Mouse (Mus musculus): ENCODE measurements around the gene Tnfrsf13c. TPM values are rescaled to one million over a fixed set of nuclear protein-coding genes. Genes with fewer than 3 reads are reported as not detected.
"Not testable (repeated sequence)": the region's sequence is repeated elsewhere in the genome, so short reads cannot be mapped to it uniquely, and the experiment has no call there.

The Tnfrsf13c gene
- under 1 TPM; 0.41 TPM for total RNA-seq (2021)

DNA sequence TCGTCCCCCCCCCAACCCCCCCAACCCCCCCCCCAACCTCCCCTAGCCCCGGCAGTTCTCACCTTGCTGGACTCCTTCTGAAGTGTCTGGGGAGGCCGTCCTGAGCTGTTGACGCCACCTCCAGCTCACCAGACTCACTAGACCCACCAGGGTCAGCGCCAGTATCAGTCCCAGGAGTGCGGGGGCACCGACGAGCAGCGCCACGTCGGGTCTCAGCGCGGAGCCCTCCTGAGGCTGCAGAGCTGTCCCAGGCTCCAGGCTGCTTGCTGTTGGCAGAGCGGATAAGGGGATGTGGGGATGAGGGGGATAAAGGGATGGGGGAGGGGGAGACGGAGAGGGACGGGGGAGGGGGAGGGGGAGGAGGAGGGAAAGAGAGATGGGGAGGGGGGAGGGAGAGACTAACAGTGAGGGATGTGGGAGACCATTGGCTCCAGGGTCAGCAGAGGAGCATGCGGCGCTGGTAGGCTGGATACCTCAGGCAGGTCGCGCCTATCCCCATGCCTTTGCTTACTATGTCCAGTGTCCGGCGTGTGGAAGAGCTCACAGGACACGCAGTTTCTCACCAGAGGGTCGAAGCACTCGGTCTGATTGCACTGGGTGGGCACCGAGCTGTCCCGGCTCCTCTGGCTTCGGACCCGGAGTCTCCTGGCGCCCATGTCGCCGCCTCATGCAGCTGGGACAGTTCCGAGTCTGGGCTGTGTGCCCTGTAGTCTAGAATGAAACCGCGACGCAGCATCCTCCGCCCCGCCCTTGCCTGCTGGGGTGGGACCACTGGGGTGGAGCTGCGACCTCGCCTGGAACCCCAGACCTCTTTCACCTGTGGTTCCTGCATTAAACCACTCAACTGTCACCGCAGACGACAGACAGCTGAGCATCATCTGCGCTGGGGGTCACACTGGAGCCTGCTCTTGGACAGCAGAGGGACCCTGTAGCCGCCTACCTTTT lies at the start of gene Tnfrsf13c:
TSS of gene Tnfrsf13c (minus strand) at position 713 of the 945 bp plus-strand sequence.
- intact Hi-C loops (cut with DNase I), result no loop called here
- no peak for DNase-seq (ENCODE audit: low spot score in 2 of 2)

DNA sequence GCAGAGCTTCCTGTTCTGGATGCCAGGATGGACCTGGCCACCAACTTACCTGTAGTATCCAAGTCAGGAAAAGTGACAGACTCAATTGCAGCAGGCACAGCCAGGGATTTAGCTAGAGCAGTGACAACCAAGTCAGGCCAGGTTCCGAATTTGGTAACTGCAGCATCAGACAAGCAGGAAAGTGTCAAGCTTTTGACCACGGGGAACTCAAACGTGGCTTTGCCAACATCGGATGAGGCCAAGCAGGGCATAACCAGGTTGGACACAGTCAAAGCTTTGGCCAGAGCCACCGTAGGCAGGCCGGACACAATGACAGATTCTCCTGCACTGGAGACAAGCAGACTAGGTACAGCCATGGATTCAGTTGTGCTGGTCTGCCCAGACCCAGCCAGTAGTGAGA lies 48.1 kb upstream of the Tnfrsf13c start:
- no peak for DNase-seq (ENCODE audit: low spot score in 2 of 2)
- intact Hi-C loops (cut with DNase I), result loop anchor here (10.0 kb wide), 1 partner anchor 1243 kb away; the partner anchor contains the start of gene Ttll1

DNA sequence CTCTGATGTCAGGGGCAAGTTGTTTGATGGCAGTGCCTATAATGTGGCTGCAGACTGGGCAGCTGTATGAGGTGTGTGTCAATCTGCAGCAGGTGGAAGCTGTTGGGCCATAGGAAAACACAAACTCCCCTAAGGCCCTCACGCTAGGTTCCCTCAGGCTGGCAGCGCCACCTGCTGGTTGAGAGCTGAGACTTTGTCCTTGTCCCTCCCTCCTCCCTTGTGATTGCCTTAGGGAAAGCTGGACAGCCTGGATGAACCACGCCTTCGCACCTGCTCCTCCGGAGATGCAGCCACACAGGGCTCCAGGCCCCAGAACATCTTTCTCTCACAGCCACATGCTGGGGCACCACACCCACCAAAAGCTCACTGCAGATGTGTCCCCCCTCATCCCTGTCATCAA lies 47.0 kb upstream of the Tnfrsf13c start:
- intact Hi-C loops (cut with DNase I), result loop anchor here (10.0 kb wide), 1 partner anchor 1244 kb away; the partner anchor contains the start of gene Ttll1
- peak; percentile 72 to 73 for DNase-seq (ENCODE audit: low spot score in 2 of 2)

DNA sequence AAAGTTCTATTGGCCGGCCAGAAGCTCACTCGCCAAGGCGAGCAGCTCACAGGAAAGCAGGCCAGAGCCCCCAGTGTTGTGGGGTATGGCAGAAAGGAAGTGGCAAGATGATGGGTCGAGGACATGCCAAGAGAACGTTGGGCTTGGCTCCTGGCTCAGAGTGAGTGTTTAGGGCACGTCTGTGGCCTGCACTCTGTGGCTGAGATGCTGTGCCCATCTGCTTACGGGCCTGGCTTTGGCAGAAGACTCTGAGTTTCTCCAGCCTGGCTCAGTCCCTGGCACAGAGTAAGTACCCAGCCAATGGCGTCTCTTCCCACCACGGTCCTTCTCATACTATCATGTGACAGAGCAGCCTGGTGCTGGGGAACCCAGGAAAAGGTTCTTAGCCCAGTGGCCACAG lies 44.6 kb upstream of the Tnfrsf13c start:
- intact Hi-C loops (cut with DNase I), result no loop called here
- DNase-seq (ENCODE audit: low spot score in 2 of 2), result no peak

DNA sequence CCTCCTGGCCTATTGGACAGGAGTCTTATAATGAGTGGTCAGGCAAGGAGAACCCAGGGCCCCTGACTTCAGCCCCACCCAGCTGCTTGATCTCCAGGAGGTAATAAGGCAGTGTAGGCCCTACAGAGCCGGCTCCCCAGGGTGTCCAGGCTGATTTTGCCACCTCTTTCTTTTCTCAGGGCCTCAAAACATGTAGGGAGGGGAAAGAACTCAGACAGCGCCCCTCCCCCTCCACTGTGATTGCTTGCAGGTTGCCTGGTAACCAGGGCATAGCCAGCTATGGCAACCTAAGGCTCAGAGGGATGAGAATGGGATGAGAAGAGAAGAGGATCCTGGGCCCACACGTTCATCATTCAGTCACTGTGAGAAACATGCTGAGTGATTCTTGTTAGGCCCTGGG lies 44.0 kb upstream of the Tnfrsf13c start:
- intact Hi-C loops (cut with DNase I), result no loop called here
- peak; percentile 46 to 51 for DNase-seq (ENCODE audit: low spot score in 2 of 2)

DNA sequence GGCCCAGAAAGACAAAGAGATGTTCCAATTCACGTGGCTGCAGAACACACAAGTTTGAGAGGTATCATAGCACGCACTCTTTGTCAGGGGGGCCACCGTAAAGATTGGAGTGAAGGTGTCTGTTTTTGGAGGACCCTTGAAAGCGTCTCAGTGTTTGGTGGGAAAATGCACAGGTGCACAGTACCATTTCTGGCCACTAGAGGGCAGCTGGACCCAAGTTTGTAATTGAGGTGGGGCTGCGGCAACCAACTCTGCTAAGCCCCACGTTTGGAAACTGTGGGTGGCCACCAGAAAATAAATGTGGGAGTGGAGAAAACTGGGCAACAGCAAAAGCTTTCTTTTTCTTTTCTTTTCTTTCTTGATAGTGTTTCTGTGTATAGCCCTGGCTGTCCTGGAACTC lies 42.2 kb upstream of the Tnfrsf13c start:
- DNase-seq (ENCODE audit: low spot score in 2 of 2), result peak; percentile 74 to 78
- intact Hi-C loops (cut with DNase I), result loop anchor here (1.0 kb wide), 1 partner anchor 151 kb away; no protein-coding TSS in a partner anchor

DNA sequence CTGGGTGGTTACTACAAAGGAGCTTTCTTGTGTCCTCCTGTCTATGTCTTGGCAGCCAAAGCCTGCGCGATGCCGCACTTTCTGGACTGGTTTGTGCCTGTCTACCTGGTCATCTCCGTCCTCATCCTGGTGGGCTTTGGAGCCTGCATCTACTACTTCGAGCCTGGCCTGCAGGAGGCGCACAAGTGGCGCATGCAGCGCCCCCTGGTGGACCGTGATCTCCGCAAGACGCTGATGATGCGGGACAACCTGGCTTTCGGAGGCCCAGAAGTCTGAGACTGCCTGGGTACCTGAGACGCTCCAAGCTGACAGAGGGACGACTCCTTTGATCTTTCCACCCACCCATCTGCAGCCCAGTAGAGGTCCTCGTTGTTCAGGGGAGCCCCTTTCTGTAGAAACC lies 35.3 kb upstream of the Tnfrsf13c start:
- intact Hi-C loops (cut with DNase I), result no loop called here

DNA sequence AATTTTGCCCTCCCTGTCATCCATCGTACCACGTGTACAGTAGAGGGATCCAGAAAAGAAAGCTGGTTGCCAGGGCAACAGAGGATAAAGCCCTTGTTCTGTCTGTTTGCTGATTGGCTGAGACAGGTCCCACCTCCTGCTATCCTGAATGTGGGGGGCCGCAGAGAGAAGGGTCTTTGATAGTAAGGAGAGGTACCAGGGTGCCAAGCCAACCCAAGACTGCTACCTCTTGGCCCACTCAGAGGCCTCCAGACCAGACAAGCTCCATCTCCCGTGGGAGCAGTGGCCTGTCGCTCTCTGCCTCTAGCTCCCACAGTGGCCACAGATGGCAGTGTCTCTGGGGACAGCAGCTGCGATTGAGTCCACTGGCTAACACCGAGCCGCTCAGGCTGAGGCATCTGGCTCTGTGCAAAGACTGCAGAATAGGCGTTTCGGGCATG lies 31.8 kb upstream of the Tnfrsf13c start:
- peak; percentile 91 to 97 for DNase-seq (ENCODE audit: low spot score in 2 of 2)
- intact Hi-C loops (cut with DNase I), result no loop called here

More for the DNA sequence above, 35.3 kb upstream of the Tnfrsf13c start:
- DNase-seq (ENCODE audit: low spot score in 2 of 2), result peak; percentile 77 to 80

DNA sequence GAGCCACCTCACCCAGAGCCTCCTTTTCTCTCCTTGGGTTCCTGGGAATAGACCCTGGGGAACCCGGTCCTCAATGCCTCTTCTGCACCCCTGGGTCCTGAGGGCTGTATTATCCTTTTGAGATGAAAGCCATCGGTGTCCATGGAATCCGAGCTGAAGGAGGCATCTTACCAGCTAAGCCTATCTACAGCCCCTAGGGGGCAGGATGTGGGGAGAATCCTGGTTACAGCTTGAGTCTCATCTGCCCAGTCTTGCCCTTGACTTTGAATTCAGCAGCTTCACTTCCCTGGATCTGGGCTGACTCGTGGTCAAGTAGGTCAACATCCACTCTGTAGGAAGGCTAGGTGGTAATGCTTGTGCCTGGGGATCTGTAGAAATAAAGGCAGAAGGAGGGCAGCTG lies 31.1 kb upstream of the Tnfrsf13c start:
- peak in 1 of 2 experiments; percentile 68 for DNase-seq (ENCODE audit: low spot score in 2 of 2)
- intact Hi-C loops (cut with DNase I), result no loop called here

DNA sequence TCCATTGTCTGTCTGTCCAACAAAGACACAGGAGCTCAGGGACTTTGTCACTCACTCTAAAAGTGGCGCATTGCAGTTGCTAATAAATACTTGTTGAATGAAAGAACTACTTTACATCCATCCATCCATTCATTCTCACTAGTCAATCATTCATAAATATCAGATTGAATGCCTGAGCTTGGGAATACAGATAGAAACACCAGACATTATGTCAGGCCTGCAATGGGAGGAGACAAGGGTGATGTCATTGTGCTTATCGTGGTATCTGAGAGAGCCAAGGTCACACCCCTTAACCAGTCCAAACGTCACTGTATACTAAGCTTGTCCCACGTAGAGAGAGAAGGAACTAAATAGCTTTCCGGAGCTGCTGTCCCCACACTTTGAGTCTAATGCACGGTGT lies 27.9 kb upstream of the Tnfrsf13c start, which contains the start of gene 1500009C09Rik:
TSS of gene 1500009C09Rik (plus strand) at position 301 of the 400 bp plus-strand sequence.
- no peak for DNase-seq (ENCODE audit: low spot score in 2 of 2)
- intact Hi-C loops (cut with DNase I), result no loop called here

DNA sequence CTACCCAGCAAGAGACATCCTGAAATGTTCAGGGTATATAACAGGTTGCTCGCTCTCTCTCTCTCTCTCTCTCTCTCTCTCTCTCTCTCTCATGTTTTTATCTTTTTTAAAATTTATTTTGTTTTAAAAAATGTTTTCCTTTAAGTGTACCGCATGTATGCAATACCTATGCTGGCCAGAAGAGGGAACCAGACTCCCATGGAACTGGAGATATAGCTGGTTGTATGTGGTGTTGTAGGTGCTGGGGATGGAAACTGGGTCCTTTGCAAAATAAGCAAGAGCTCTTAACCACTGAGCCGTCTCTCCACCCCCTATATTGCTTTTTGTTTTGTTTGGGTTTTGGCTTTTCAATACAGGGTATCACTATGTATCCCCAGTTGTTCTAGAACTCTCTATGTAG lies 27.4 kb upstream of the Tnfrsf13c start:
- DNase-seq (ENCODE audit: low spot score in 2 of 2), result no peak
- intact Hi-C loops (cut with DNase I), result no loop called here

DNA sequence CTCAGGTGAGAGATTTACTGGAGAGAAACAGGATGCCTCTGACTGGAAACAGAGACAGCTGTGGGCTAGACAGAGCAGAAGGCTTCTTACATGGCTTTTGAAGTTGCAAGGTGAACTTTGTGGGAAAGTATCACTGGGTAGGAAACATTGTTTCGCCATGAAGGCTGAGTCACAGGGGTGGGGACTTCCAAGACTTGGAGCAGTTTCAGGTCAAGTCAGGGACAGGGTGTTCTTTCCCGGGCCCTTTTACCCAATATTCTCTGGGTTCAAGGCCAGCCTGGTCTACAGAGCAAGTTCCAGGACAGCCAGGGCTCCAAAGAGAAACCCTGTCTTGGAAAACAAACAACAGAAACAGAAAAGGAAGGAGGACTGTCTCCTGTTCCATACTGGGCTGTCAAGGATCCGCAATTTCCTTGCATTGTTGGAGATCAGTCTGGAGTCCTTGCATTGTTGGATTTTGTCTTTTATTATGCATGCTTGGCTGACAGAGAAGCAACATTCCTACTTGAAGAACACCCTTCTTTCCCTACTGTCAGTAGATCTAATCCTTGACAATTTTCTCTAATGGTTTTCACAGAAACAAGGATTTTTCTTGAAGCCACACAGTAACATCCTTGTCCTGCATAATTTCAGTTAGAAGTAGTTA lies 23.1 kb upstream of the Tnfrsf13c start:
- DNase-seq (ENCODE audit: low spot score in 2 of 2), result no peak
- intact Hi-C loops (cut with DNase I), result no loop called here

DNA sequence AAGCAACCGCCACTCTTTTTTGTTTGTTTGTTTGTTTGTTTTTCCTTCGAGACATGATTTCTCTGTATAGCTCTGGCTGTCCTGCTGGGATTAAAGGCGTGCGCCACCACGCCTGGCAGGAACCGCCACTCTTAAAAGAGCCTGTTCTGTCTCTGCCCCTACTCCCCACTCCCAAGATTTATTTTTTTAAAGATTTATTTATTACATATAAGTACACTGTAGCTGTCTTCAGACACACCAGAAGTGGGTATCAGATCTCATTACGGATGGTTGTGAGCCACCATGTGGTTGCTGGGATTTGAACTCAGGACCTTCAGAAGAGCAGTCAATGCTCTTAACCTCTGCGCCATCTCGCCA lies 20.6 kb upstream of the Tnfrsf13c start:
- DNase-seq (ENCODE audit: low spot score in 2 of 2); intact Hi-C loops (cut with DNase I): not testable (repeated sequence)

DNA sequence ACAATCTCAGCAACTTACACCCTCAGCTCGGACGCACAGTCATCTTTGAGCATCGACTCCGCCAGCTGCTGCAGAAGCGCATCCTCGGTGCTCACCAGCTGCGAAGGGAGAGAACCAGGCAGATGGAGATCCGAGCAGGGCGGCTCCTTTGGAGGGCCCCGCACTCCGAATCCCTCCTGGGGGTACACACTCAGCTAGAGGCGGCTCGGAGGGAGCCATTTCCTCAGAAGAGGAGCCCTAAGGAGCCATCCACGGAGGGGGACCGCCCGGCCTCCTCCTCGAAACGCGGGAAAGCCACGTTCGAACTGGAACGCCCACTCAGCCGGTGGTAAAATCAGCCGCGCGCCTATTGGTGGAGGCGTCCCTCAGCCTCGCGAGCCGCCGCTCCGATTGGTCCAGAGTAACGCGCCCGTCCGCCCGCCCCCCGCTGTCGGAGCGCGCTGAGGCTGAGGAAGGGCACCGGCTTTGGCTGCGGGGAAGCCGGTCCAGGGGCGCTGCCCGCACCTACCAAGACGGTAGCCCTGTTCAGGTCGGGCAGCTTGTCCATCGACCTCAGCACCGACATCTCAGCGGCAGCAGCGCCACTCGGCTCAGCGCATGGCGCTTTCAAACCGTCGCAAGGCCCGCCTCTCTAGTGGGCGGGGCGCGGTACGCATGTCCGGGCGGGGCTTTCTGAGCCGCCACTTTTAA lies 20.1 kb upstream of the Tnfrsf13c start, which contains the start of gene Cenpm:
TSS of gene Cenpm (minus strand) at position 634 of the 690 bp plus-strand sequence.
- DNase-seq (ENCODE audit: low spot score in 2 of 2), result peak; percentile 94
- intact Hi-C loops (cut with DNase I), result no loop called here

DNA sequence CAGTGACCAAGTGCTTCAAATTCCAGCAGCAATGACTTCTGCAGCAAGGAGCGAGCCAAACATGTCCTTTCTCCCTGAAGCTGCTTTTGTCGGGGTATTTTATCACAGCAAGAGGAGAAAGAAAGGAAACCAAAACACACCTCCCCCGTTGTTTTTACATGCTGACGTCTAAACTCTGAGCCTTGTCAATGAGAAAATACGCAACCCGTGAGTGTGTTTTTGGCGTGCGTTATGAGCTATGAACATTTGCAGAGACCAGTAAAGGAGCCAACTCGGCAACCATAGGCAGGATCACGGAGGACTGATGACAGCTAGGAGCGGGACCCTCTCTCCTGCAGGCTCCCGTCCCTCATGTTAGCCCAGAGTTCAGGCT lies 19.6 kb upstream of the Tnfrsf13c start:
- DNase-seq (ENCODE audit: low spot score in 2 of 2), result peak in 1 of 2 experiments; percentile 42
- intact Hi-C loops (cut with DNase I), result no loop called here

DNA sequence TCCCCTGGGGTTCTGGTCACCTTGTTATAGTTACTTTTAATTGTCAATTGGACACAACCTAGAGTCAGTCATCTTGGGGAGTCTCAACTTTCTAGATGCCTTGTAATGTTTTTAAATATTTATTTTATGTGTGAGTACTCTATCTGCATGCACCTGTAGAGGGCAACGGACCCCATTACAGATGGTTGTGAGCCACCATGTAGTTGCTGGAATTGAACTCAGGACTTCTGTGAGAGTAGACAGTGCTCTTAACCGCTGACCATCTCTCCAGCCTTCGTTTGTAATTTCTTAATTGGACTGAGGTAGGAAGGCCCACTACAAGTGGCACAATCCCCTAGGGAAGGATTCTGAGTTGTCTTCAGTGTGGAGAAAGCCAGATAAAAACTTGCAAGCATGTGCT lies 19.1 kb upstream of the Tnfrsf13c start:
- DNase-seq (ENCODE audit: low spot score in 2 of 2), result no peak
- intact Hi-C loops (cut with DNase I), result no loop called here

DNA sequence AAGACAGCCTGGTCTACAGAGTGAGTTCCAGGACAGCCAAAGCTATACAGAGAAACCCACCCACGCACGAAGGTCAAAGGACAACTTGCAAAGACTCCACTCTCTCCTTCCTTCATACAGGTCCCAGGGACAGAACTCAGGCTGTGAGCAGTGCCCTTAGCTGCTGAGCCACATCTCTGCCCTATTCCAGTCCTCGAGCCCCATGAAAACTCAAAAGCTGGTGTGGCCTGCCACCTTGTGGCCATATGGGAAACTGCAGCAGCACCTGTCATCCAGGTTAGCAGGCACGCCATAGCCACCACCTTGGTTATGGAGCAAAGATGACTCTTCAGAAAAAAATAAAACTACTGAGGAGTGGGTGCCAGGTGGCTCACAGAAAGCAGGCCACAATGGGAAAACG lies 12.4 kb upstream of the Tnfrsf13c start:
- peak; percentile 81 to 85 for DNase-seq (ENCODE audit: low spot score in 2 of 2)
- intact Hi-C loops (cut with DNase I), result loop anchor here (1.0 kb wide), 2 partner anchors 98 to 171 kb away; no protein-coding TSS in a partner anchor

DNA sequence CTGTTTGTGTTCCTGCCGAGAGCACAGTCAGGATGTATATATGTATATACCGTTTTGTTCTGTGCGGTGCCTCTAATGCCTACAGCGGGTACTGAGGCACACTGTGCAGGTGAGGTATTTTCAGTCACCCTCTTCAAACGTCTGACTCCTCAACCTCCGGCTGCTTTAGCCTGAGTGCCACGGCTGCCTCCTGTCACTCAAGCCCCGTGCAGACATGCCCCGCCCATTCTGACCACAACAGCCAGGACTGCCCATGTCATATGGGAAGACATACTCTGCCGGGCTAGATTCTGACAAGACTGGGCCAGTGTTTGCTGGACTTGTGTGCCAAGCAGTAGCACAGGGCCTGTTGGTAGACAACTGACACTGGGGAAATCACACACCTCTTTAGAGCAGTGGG lies 11.5 kb upstream of the Tnfrsf13c start:
- intact Hi-C loops (cut with DNase I), result loop anchor here (1.0 kb wide), 2 partner anchors 97 to 170 kb away; no protein-coding TSS in a partner anchor
- no peak for DNase-seq (ENCODE audit: low spot score in 2 of 2)

DNA sequence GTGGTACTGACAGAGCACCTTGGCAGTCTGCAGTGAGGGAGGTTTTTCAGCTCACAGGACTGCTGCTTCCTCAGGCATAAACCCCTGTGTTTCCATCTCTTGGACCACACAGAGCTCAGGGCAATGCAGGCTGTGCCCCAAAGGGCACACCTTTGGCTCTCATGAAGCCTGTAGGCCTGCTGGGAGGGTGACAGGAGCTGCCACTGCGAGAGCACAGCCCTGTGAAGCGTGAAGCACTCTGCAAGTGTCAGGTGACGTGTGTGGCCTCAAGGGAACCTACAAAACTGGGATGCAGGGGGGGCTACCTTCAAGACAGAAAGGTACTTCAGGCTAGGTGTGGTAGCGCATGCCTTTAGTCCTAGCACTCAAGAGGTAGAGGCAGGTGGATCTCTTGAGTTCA lies 8.5 kb upstream of the Tnfrsf13c start:
- intact Hi-C loops (cut with DNase I), result no loop called here
- no peak for DNase-seq (ENCODE audit: low spot score in 2 of 2)

Measured in left cerebral cortex, postnatal 25 days (tissue).